Mouse (Mus musculus): ENCODE measurements around the gene Arfgap3.
"Not testable (repeated sequence)": the region's sequence is repeated elsewhere in the genome, so short reads cannot be mapped to it uniquely, and the experiment has no call there.

The Arfgap3 gene

GRCm38 (mm10) chr15:83345898-83346529 is 4.0 kb downstream of the Arfgap3 start:
- DNase-seq (ENCODE audit: low spot score in 2 of 2) = no peak

GRCm38 (mm10) chr15:83344956-83345355 is 5.1 kb downstream of the Arfgap3 start:
- peak; percentile 28 to 59 for DNase-seq (ENCODE audit: low spot score in 2 of 2)

GRCm38 (mm10) chr15:83344157-83344556 is 5.9 kb downstream of the Arfgap3 start:
- DNase-seq (ENCODE audit: low spot score in 2 of 2) = no peak

GRCm38 (mm10) chr15:83338908-83339307 is 11.1 kb downstream of the Arfgap3 start:
- DNase-seq (ENCODE audit: low spot score in 2 of 2) = no peak

GRCm38 (mm10) chr15:83337903-83338870 is 11.9 kb downstream of the Arfgap3 start:
- no peak for DNase-seq (ENCODE audit: low spot score in 2 of 2)

- DNase-seq (ENCODE audit: low spot score in 2 of 2) = no peak
Measured at GRCm38 (mm10) chr15:83332373-83332772, 17.7 kb downstream of the Arfgap3 start.

- DNase-seq (ENCODE audit: low spot score in 2 of 2) = no peak
Measured at GRCm38 (mm10) chr15:83328952-83329351, 21.1 kb downstream of the Arfgap3 start.

- DNase-seq (ENCODE audit: low spot score in 2 of 2) = no peak
Measured at GRCm38 (mm10) chr15:83323071-83323470, 27.0 kb downstream of the Arfgap3 start.

GRCm38 (mm10) chr15:83314914-83315313 is 35.1 kb downstream of the Arfgap3 start:
- no peak for DNase-seq (ENCODE audit: low spot score in 2 of 2)

GRCm38 (mm10) chr15:83309878-83310277 is 40.2 kb downstream of the Arfgap3 start:
- no peak for DNase-seq (ENCODE audit: low spot score in 2 of 2)

- DNase-seq (ENCODE audit: low spot score in 2 of 2) = not testable (repeated sequence)
Measured at GRCm38 (mm10) chr15:83308708-83309107, 41.3 kb downstream of the Arfgap3 start.

- no peak for DNase-seq (ENCODE audit: low spot score in 2 of 2)
Measured at GRCm38 (mm10) chr15:83306181-83306580, 43.9 kb downstream of the Arfgap3 start.

GRCm38 (mm10) chr15:83305192-83305921 is 44.7 kb downstream of the Arfgap3 start:
- no peak for DNase-seq (ENCODE audit: low spot score in 2 of 2)

GRCm38 (mm10) chr15:83304804-83305191 is 45.2 kb downstream of the Arfgap3 start:
- DNase-seq (ENCODE audit: low spot score in 2 of 2) = no peak

- DNase-seq (ENCODE audit: low spot score in 2 of 2) = no peak
Measured at GRCm38 (mm10) chr15:83303656-83304484, 46.2 kb downstream of the Arfgap3 start.

GRCm38 (mm10) chr15:83299916-83300582 is 50.0 kb downstream of the Arfgap3 start:
- peak in 1 of 2 experiments; percentile 18 for DNase-seq (ENCODE audit: low spot score in 2 of 2)

- peak in 1 of 2 experiments; percentile 10 for DNase-seq (ENCODE audit: low spot score in 2 of 2)
Measured at GRCm38 (mm10) chr15:83299450-83299849, 50.6 kb downstream of the Arfgap3 start.

GRCm38 (mm10) chr15:83298810-83299209 is 51.2 kb downstream of the Arfgap3 start:
- no peak for DNase-seq (ENCODE audit: low spot score in 2 of 2)

- no peak for DNase-seq (ENCODE audit: low spot score in 2 of 2)
Measured at GRCm38 (mm10) chr15:83298313-83298712, 51.7 kb downstream of the Arfgap3 start.

GRCm38 (mm10) chr15:83296771-83297311 is 53.2 kb downstream of the Arfgap3 start:
- DNase-seq (ENCODE audit: low spot score in 2 of 2) = no peak
